Mouse (Mus musculus): Measurements from ENCODE around the gene Ggnbp2. TPM values are rescaled to one million over a fixed set of nuclear protein-coding genes. Genes with fewer than 3 reads are reported as not detected.

Gene Ggnbp2
- total and polyA plus RNA-seq, 3 experiments, result 22.9 to 54.9 (median 47.9) TPM

DNA sequence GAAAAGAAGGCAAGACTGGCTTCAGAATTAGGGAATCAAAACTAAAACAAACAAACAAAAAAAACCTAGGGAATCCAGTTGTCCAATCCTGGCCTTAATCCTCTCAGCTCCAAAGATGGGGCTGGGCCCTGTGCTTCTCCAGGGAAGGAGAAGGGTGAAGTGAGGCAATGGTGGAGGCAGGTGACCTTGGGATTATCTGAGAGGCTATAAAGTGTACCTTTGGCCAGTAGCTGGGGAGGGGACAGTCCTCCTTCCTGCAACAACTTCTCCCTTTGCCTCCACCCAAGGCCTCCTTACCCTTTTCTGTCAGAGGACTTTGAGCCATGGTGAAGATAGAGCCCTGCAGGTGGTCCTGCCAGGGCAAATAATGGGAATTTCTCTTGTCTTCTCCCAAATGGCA, 43.1 kb downstream of the Ggnbp2 start:
- DNase-seq, result peak; percentile 17 to 34
- intact Hi-C loops (cut with DNase I), result no loop called here
- H3K9ac ChIP-seq (ENCODE audit: low read depth, low read length), result peak overlapping the region; percentile 59; the same call in 1 of the 2 replicates
- TF ChIP-seq CTCF (IDR thresholded peaks at IDR 0.05) (no peak), EP300 (IDR thresholded peaks at IDR 0.05; ENCODE audit: insufficient read depth, low read depth, low read length) (no peak), POLR2A (IDR thresholded peaks at IDR 0.05; ENCODE audit: insufficient read depth, low read depth, low read length) (no peak; the same call in 1 of the 2 replicates)
- H3K27ac ChIP-seq, result peak overlapping the region; percentile 98
- no peaks in the 10 kb centered on the region for H3K27me3 ChIP-seq (ENCODE audit: control insufficient read depth, insufficient read depth, low read length)
- peaks cover 1% of the 10 kb centered on the region; the same call in 1 of the 2 replicates for H3K79me2 ChIP-seq (replicated peaks; ENCODE audit: control insufficient read depth, insufficient read depth, low read length)
- peak overlapping the region; percentile 99 for H3K4me3 ChIP-seq
- peaks cover 14% of the 10 kb centered on the region for H3K36me3 ChIP-seq (ENCODE audit: control insufficient read depth, insufficient read depth, low read length)
- peaks cover 9% of the 10 kb centered on the region for H3K4me1 ChIP-seq (ENCODE audit: control insufficient read depth, insufficient read depth, low read length)

- H3K4me1 ChIP-seq (ENCODE audit: control insufficient read depth, insufficient read depth, low read length), result peaks cover 9% of the 10 kb centered on the region
These were observed 44.4 kb downstream of the Ggnbp2 start for GRCm38 (mm10) chr11:84826185-84826584.

GRCm38 (mm10) chr11:84825261-84825807, 45.3 kb downstream of the Ggnbp2 start:
- H3K9ac ChIP-seq (ENCODE audit: low read depth, low read length), result peak overlapping the region; percentile 59
- H3K4me3 ChIP-seq, result peak overlapping the region; percentile 18; the same call in 1 of the 2 replicates
- peak; percentile 17 to 25 for DNase-seq
- no peaks in the 10 kb centered on the region for H3K27me3 ChIP-seq (ENCODE audit: control insufficient read depth, insufficient read depth, low read length)
- peaks cover 12% of the 10 kb centered on the region for H3K36me3 ChIP-seq (ENCODE audit: control insufficient read depth, insufficient read depth, low read length)
- H3K27ac ChIP-seq, result peak overlapping the region; percentile 89
- peaks cover 9% of the 10 kb centered on the region for H3K4me1 ChIP-seq (ENCODE audit: control insufficient read depth, insufficient read depth, low read length)
- TF ChIP-seq EP300 (IDR thresholded peaks at IDR 0.05; ENCODE audit: insufficient read depth, low read depth, low read length), result no peak
- intact Hi-C loops (cut with DNase I), result no loop called here
- 0 out of 2 replicates have a peak, but pooled peaks cover 1% of the 10 kb centered on the region for H3K79me2 ChIP-seq (replicated peaks; ENCODE audit: control insufficient read depth, insufficient read depth, low read length)
- WGBS, result 64% methylated on average over 10 of the region's 10 CpGs

More at GRCm38 (mm10) chr11:84826185-84826584, 44.4 kb downstream of the Ggnbp2 start:
- H3K4me3 ChIP-seq, result peak overlapping the region; percentile 18
- peaks cover 1% of the 10 kb centered on the region; the same call in 1 of the 2 replicates for H3K79me2 ChIP-seq (replicated peaks; ENCODE audit: control insufficient read depth, insufficient read depth, low read length)
- peaks cover 12% of the 10 kb centered on the region for H3K36me3 ChIP-seq (ENCODE audit: control insufficient read depth, insufficient read depth, low read length)
- 11% methylated on average over 3 of the region's 3 CpGs for WGBS
- TF ChIP-seq CTCF (IDR thresholded peaks at IDR 0.05), result no peak
- TF ChIP-seq EP300 (IDR thresholded peaks at IDR 0.05; ENCODE audit: insufficient read depth, low read depth, low read length), result peak; percentile 77; the same call in 1 of the 2 replicates
- TF ChIP-seq POLR2A (IDR thresholded peaks at IDR 0.05; ENCODE audit: insufficient read depth, low read depth, low read length), result peak; percentile 67; the same call in 1 of the 2 replicates
- H3K27me3 ChIP-seq (ENCODE audit: control insufficient read depth, insufficient read depth, low read length), result no peaks in the 10 kb centered on the region
- DNase-seq, result peak; percentile 78 to 85
- intact Hi-C loops (cut with DNase I), result no loop called here
- peak overlapping the region; percentile 98 for H3K27ac ChIP-seq
- H3K9ac ChIP-seq (ENCODE audit: low read depth, low read length), result peak overlapping the region; percentile 59

DNA sequence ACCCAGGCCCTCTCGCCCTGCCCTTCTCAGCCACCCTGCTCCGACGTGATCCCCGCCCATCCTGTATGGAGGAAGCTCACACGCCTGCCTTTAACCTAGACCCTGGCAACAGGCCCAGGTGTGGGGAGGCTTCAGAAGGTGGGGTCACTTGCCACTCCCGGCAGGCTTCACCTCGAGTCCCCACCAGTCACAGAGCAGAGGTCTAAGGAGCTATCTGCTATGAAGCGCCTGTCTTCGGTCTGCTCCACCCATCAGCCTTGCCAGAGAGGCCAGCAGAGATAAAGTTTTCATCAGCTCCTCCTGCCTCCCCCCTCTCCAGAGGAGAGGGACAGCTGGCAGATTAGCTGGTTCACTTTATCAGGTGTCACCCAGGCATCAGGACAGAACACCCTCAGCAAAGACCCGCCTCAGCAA, 47.1 kb downstream of the Ggnbp2 start:
- no peaks in the 10 kb centered on the region for H3K27me3 ChIP-seq (ENCODE audit: control insufficient read depth, insufficient read depth, low read length)
- peak overlapping the region; percentile 89 for H3K27ac ChIP-seq
- 17% methylated on average over 10 of the region's 10 CpGs for WGBS
- 0 out of 2 replicates have a peak, but pooled peaks cover 1% of the 10 kb centered on the region for H3K79me2 ChIP-seq (replicated peaks; ENCODE audit: control insufficient read depth, insufficient read depth, low read length)
- H3K4me1 ChIP-seq (ENCODE audit: control insufficient read depth, insufficient read depth, low read length), result peaks cover 8% of the 10 kb centered on the region
- H3K4me3 ChIP-seq, result no peak overlapping the region
- no peak overlapping the region for H3K9ac ChIP-seq (ENCODE audit: low read depth, low read length)
- intact Hi-C loops (cut with DNase I), result no loop called here
- H3K36me3 ChIP-seq (ENCODE audit: control insufficient read depth, insufficient read depth, low read length), result peaks cover 12% of the 10 kb centered on the region
- TF ChIP-seq CTCF (IDR thresholded peaks at IDR 0.05) (no peak), POLR2A (IDR thresholded peaks at IDR 0.05; ENCODE audit: insufficient read depth, low read depth, low read length) (peak; percentile 29; the same call in 1 of the 2 replicates), EP300 (IDR thresholded peaks at IDR 0.05; ENCODE audit: insufficient read depth, low read depth, low read length) (0 out of 2 replicates have a peak, but pooled peaks have one; percentile 72)
- peak; percentile 68 to 76 for DNase-seq

GRCm38 (mm10) chr11:84822487-84822886, 48.1 kb downstream of the Ggnbp2 start:
- no peak for TF ChIP-seq EP300 (IDR thresholded peaks at IDR 0.05; ENCODE audit: insufficient read depth, low read depth, low read length)
- 0 out of 2 replicates have a peak, but pooled peaks have one; percentile 11 for TF ChIP-seq POLR2A (IDR thresholded peaks at IDR 0.05; ENCODE audit: insufficient read depth, low read depth, low read length)
- 57% methylated on average over 5 of the region's 5 CpGs for WGBS

GRCm38 (mm10) chr11:84821131-84821770, 49.4 kb downstream of the Ggnbp2 start:
- Histone ChIP-seq H3K79me2 (replicated peaks; ENCODE audit: control insufficient read depth, insufficient read depth, low read length) (0 out of 2 replicates have a peak, but pooled peaks cover 1% of the 10 kb centered on the region), H3K4me3 (no peak overlapping the region), H3K27ac (no peak overlapping the region), H3K27me3 (ENCODE audit: control insufficient read depth, insufficient read depth, low read length) (no peaks in the 10 kb centered on the region), H3K36me3 (ENCODE audit: control insufficient read depth, insufficient read depth, low read length) (peaks cover 12% of the 10 kb centered on the region), H3K4me1 (ENCODE audit: control insufficient read depth, insufficient read depth, low read length) (peaks cover 6% of the 10 kb centered on the region), H3K9ac (ENCODE audit: low read depth, low read length) (no peak overlapping the region)
- no peak for DNase-seq
- WGBS, result 90% methylated on average over 9 of the region's 9 CpGs
- intact Hi-C loops (cut with DNase I), result no loop called here
- TF ChIP-seq POLR2A (IDR thresholded peaks at IDR 0.05; ENCODE audit: insufficient read depth, low read depth, low read length) (no peak), CTCF (IDR thresholded peaks at IDR 0.05) (no peak), EP300 (IDR thresholded peaks at IDR 0.05; ENCODE audit: insufficient read depth, low read depth, low read length) (no peak)

More at GRCm38 (mm10) chr11:84822487-84822886, 48.1 kb downstream of the Ggnbp2 start:
- peaks cover 8% of the 10 kb centered on the region for H3K4me1 ChIP-seq (ENCODE audit: control insufficient read depth, insufficient read depth, low read length)
- DNase-seq, result no peak
- H3K79me2 ChIP-seq (replicated peaks; ENCODE audit: control insufficient read depth, insufficient read depth, low read length), result 0 out of 2 replicates have a peak, but pooled peaks cover 1% of the 10 kb centered on the region
- H3K36me3 ChIP-seq (ENCODE audit: control insufficient read depth, insufficient read depth, low read length), result peaks cover 12% of the 10 kb centered on the region
- intact Hi-C loops (cut with DNase I), result no loop called here
- no peaks in the 10 kb centered on the region for H3K27me3 ChIP-seq (ENCODE audit: control insufficient read depth, insufficient read depth, low read length)
- no peak overlapping the region for H3K9ac ChIP-seq (ENCODE audit: low read depth, low read length)
- peak overlapping the region; percentile 33; the same call in 1 of the 2 replicates for H3K27ac ChIP-seq
- H3K4me3 ChIP-seq, result no peak overlapping the region

Measured in heart, adult 2 months (tissue).